Mouse (Mus musculus): ENCODE measurements at regions not wholly inside any gene's neighbourhood (a gene's known extent, or its start where the extent isn't known, plus 50 kb on each side); places are given as distances from the start of the nearest gene placed in this dataset.

DNA sequence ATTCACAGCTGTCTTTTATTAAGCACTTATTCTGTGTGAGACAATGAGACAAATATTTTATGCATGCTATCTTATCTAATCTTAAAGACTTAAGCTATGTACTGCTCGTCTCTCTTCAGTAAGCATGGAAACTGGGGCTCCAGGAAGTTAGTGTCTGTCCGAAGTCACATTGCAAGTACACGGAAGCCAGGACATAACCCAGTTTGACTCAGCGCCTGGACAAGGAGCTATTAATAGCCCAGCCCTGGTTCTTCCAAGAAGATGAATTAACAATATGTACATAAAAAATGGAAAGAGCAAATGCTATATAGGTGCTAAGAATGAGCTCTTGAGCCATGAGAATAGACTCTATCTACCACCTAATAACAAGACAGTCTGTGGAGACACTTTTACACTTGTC lies 85.2 kb upstream of the Col24a1 start:
- 81% methylated on average over 4 of the region's 4 CpGs for WGBS
- Histone ChIP-seq H3K27me3 (replicated peaks; ENCODE audit: control insufficient read depth, insufficient read depth, low read length) (no peaks in the 10 kb centered on the region), H3K4me1 (ENCODE audit: control insufficient read depth, insufficient read depth, low read length) (no peaks in the 10 kb centered on the region), H3K4me3 (ENCODE audit: low read depth, low read length) (no peak overlapping the region), H3K36me3 (ENCODE audit: control insufficient read depth, insufficient read depth, low read length) (no peaks in the 10 kb centered on the region), H3K27ac (replicated peaks; ENCODE audit: low read depth, low read length) (no peak overlapping the region), H3K9ac (ENCODE audit: low read depth, low read length) (no peak overlapping the region), H3K9me3 (ENCODE audit: control insufficient read depth, low read length) (no peaks in the 10 kb centered on the region), H3K4me2 (ENCODE audit: low read depth, low read length) (no peak overlapping the region)
- DNase-seq (ENCODE audit: low spot score) (no peak), ATAC-seq (ENCODE audit: low read depth) (no peak)

DNA sequence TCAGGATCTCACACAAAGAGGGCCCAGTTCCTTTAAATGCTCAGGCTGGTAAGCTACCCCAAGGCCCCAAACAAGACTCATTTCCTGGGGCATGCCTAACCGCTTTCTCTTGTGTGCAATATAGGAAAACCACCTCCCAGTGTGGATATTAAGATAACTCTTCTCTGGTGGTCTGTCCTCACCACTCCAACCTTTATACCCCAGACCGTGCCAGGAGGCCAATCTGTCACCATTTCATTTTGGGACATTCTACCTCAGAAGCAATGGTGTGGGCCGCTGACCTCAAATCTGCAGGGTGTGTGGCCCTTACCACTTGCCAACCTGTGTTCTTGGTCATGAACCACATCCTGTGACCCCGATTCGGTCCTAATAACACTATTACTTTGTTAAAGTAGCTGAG lies 82.1 kb upstream of the Col24a1 start:
- Histone ChIP-seq H3K27me3 (replicated peaks; ENCODE audit: control insufficient read depth, insufficient read depth, low read length) (no peaks in the 10 kb centered on the region), H3K4me3 (ENCODE audit: low read depth, low read length) (no peak overlapping the region), H3K27ac (replicated peaks; ENCODE audit: low read depth, low read length) (no peak overlapping the region), H3K4me2 (ENCODE audit: low read depth, low read length) (no peak overlapping the region), H3K4me1 (ENCODE audit: control insufficient read depth, insufficient read depth, low read length) (no peaks in the 10 kb centered on the region), H3K9me3 (ENCODE audit: control insufficient read depth, low read length) (no peaks in the 10 kb centered on the region), H3K9ac (ENCODE audit: low read depth, low read length) (no peak overlapping the region), H3K36me3 (ENCODE audit: control insufficient read depth, insufficient read depth, low read length) (no peaks in the 10 kb centered on the region)
- no peak for ATAC-seq (ENCODE audit: low read depth)
- DNase-seq (ENCODE audit: low spot score): no peak
- 87% methylated on average over 5 of the region's 5 CpGs for WGBS

GRCm38 (mm10) chr3:145216987-145217515 lies 75.2 kb upstream of the Col24a1 start:
- H3K4me2 ChIP-seq (ENCODE audit: low read depth, low read length): no peak overlapping the region
- no peaks in the 10 kb centered on the region for H3K36me3 ChIP-seq (ENCODE audit: control insufficient read depth, insufficient read depth, low read length)
- peaks cover 4% of the 10 kb centered on the region; the same call in 1 of the 2 replicates for H3K4me1 ChIP-seq (ENCODE audit: control insufficient read depth, insufficient read depth, low read length)
- H3K9me3 ChIP-seq (ENCODE audit: control insufficient read depth, low read length): no peaks in the 10 kb centered on the region
- DNase-seq (ENCODE audit: low spot score) (peak; percentile 63), ATAC-seq (ENCODE audit: low read depth) (peak; percentile 47)
- H3K4me3 ChIP-seq (ENCODE audit: low read depth, low read length): no peak overlapping the region
- 42% methylated on average over 10 of the region's 10 CpGs for WGBS
- H3K27ac ChIP-seq (replicated peaks; ENCODE audit: low read depth, low read length): no peak overlapping the region
- no peaks in the 10 kb centered on the region for H3K27me3 ChIP-seq (replicated peaks; ENCODE audit: control insufficient read depth, insufficient read depth, low read length)
- H3K9ac ChIP-seq (ENCODE audit: low read depth, low read length): no peak overlapping the region

GRCm38 (mm10) chr3:145222922-145223321 lies 69.3 kb upstream of the Col24a1 start:
- Histone ChIP-seq H3K4me2 (ENCODE audit: low read depth, low read length) (no peak overlapping the region), H3K9ac (ENCODE audit: low read depth, low read length) (no peak overlapping the region), H3K27me3 (replicated peaks; ENCODE audit: control insufficient read depth, insufficient read depth, low read length) (no peaks in the 10 kb centered on the region), H3K9me3 (ENCODE audit: control insufficient read depth, low read length) (0 out of 2 replicates have a peak, but pooled peaks cover 4% of the 10 kb centered on the region), H3K27ac (replicated peaks; ENCODE audit: low read depth, low read length) (no peak overlapping the region), H3K36me3 (ENCODE audit: control insufficient read depth, insufficient read depth, low read length) (no peaks in the 10 kb centered on the region), H3K4me3 (ENCODE audit: low read depth, low read length) (no peak overlapping the region), H3K4me1 (ENCODE audit: control insufficient read depth, insufficient read depth, low read length) (no peaks in the 10 kb centered on the region)
- DNase-seq (ENCODE audit: low spot score) (no peak), ATAC-seq (ENCODE audit: low read depth) (no peak)
- 74% methylated on average over 1 of the region's 1 CpGs for WGBS

DNA sequence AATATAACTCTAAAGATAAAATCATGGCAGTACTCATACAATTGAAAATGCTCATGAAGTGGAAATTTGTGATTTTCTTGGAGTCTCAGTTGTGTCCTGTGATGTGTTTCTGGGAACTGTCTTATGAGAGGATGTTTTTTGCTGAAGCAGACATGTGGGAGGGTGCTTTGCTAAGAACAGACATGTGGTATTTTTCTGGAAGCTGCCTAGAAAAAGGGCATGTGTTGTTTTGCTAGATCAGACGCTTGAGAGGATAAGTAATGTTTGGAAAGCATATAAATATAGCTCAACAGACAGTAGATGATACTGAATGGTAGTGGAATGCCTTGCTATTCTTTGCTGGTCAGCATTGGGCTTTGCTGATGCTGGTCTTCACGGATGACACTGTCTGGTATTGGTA lies 68.2 kb upstream of the Col24a1 start:
- no peak overlapping the region for H3K4me3 ChIP-seq (ENCODE audit: low read depth, low read length)
- no peak for DNase-seq (ENCODE audit: low spot score)
- no peaks in the 10 kb centered on the region for H3K27me3 ChIP-seq (replicated peaks; ENCODE audit: control insufficient read depth, insufficient read depth, low read length)
- no peak overlapping the region for H3K27ac ChIP-seq (replicated peaks; ENCODE audit: low read depth, low read length)
- 77% methylated on average over 2 of the region's 2 CpGs for WGBS
- H3K4me2 ChIP-seq (ENCODE audit: low read depth, low read length): no peak overlapping the region
- no peaks in the 10 kb centered on the region for H3K36me3 ChIP-seq (ENCODE audit: control insufficient read depth, insufficient read depth, low read length)
- H3K9me3 ChIP-seq (ENCODE audit: control insufficient read depth, low read length): 0 out of 2 replicates have a peak, but pooled peaks cover 4% of the 10 kb centered on the region
- no peak for ATAC-seq (ENCODE audit: low read depth)
- H3K4me1 ChIP-seq (ENCODE audit: control insufficient read depth, insufficient read depth, low read length): no peaks in the 10 kb centered on the region
- H3K9ac ChIP-seq (ENCODE audit: low read depth, low read length): no peak overlapping the region

- no peak overlapping the region for H3K4me3 ChIP-seq (ENCODE audit: low read depth, low read length)
- no peaks in the 10 kb centered on the region for H3K4me1 ChIP-seq (ENCODE audit: control insufficient read depth, insufficient read depth, low read length)
- DNase-seq (ENCODE audit: low spot score) (peak; percentile 29), ATAC-seq (ENCODE audit: low read depth) (no peak)
- H3K27ac ChIP-seq (replicated peaks; ENCODE audit: low read depth, low read length): no peak overlapping the region
- H3K36me3 ChIP-seq (ENCODE audit: control insufficient read depth, insufficient read depth, low read length): no peaks in the 10 kb centered on the region
- no peak overlapping the region for H3K9ac ChIP-seq (ENCODE audit: low read depth, low read length)
- WGBS: 54% methylated on average over 6 of the region's 6 CpGs
- H3K4me2 ChIP-seq (ENCODE audit: low read depth, low read length): no peak overlapping the region
- H3K27me3 ChIP-seq (replicated peaks; ENCODE audit: control insufficient read depth, insufficient read depth, low read length): no peaks in the 10 kb centered on the region
- H3K9me3 ChIP-seq (ENCODE audit: control insufficient read depth, low read length): 0 out of 2 replicates have a peak, but pooled peaks cover 4% of the 10 kb centered on the region
Observed at GRCm38 (mm10) chr3:145230721-145231120, 61.6 kb upstream of the Col24a1 start.

DNA sequence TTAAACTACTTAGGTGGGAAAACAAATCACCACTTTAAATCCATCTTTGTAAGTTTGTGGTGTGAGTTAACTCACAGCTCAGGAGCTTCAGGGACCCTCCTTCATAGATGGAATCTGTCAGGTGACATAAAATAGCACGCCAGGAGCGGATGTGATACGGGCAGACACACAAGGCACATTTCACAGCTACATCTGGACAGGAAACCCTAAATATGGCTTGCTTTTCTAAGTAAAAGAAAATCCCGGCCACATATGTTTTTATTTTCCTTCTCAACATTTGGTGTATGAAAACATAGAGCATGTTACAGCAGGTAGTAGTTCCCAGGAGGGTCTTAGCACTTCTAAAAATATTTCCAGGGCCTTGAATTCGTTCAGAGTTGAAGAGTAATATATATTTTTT lies 50.1 kb upstream of the Col24a1 start:
- ATAC-seq (ENCODE audit: low read depth): no peak

More for the DNA sequence above, 50.1 kb upstream of the Col24a1 start:
- Histone ChIP-seq H3K4me2 (ENCODE audit: low read depth, low read length) (no peak overlapping the region), H3K27ac (replicated peaks; ENCODE audit: low read depth, low read length) (no peak overlapping the region), H3K9ac (ENCODE audit: low read depth, low read length) (no peak overlapping the region), H3K9me3 (ENCODE audit: control insufficient read depth, low read length) (no peaks in the 10 kb centered on the region), H3K27me3 (replicated peaks; ENCODE audit: control insufficient read depth, insufficient read depth, low read length) (no peaks in the 10 kb centered on the region), H3K4me1 (ENCODE audit: control insufficient read depth, insufficient read depth, low read length) (peaks cover 7% of the 10 kb centered on the region), H3K36me3 (ENCODE audit: control insufficient read depth, insufficient read depth, low read length) (no peaks in the 10 kb centered on the region), H3K4me3 (ENCODE audit: low read depth, low read length) (no peak overlapping the region)
- 22% methylated on average over 5 of the region's 5 CpGs for WGBS
- peak; percentile 71 for DNase-seq (ENCODE audit: low spot score)

Data from embryonic facial prominence, embryonic 14.5 days (tissue).